ENCODE assay signal across 9 mouse cellular contexts in genomic region chr4:140821988-140822387, GRCm38 (mm10). TPM values are rescaled to one million over a fixed set of nuclear protein-coding genes. Genes with fewer than 3 reads are reported as not detected.
DNase-seq lines count a peak whose midpoint lies in the region; ATAC-seq and TF ChIP-seq lines count a peak whose summit lies in the region.
"Had no signal": no experiment of that assay in that cellular context is flagged by ENCODE, and none has a peak within 500 bp of the region (broad histone marks: within the 10 kb centered on the region; RNA-seq: fewer than 3 reads in every experiment).

No protein-coding gene starts in this region.

- H3K4me3 ChIP-seq in forebrain, embryonic 10.5 days: no peak overlapping the region
- no peak overlapping the region for H3K4me3 ChIP-seq in forebrain, embryonic 16.5 days (replicated peaks; ENCODE audit: low read length)
- no peak overlapping the region for H3K4me3 ChIP-seq in embryonic facial prominence, embryonic 14.5 days (ENCODE audit: low read depth, low read length)
- H3K4me3 ChIP-seq in stomach, postnatal 0 days (ENCODE audit: low read depth, low read length): no peak overlapping the region
- H3K4me3 ChIP-seq: myocyte had no signal

- H3K27ac ChIP-seq in forebrain, embryonic 10.5 days: no peak overlapping the region
- H3K27ac ChIP-seq in forebrain, embryonic 16.5 days (ENCODE audit: low read length): no peak overlapping the region
- H3K27ac ChIP-seq in embryonic facial prominence, embryonic 14.5 days (replicated peaks; ENCODE audit: low read depth, low read length): no peak overlapping the region
- H3K27ac ChIP-seq in stomach, postnatal 0 days (replicated peaks): no peak overlapping the region

- H3K36me3 ChIP-seq in forebrain, embryonic 10.5 days (replicated peaks): no peaks in the 10 kb centered on the region
- H3K36me3 ChIP-seq in forebrain, embryonic 16.5 days (ENCODE audit: control insufficient read depth, insufficient read depth): no peaks in the 10 kb centered on the region
- no peaks in the 10 kb centered on the region for H3K36me3 ChIP-seq in embryonic facial prominence, embryonic 14.5 days (ENCODE audit: control insufficient read depth, insufficient read depth, low read length)
- no peaks in the 10 kb centered on the region for H3K36me3 ChIP-seq in stomach, postnatal 0 days (ENCODE audit: control insufficient read depth, insufficient read depth, low read length)

- no peak overlapping the region for H3K9ac ChIP-seq in forebrain, embryonic 16.5 days (replicated peaks; ENCODE audit: low read depth, low read length)
- H3K9ac ChIP-seq in embryonic facial prominence, embryonic 14.5 days (ENCODE audit: low read depth, low read length): no peak overlapping the region
- no peak overlapping the region for H3K9ac ChIP-seq in stomach, postnatal 0 days (ENCODE audit: low read length)

- no peak for ATAC-seq in forebrain, embryonic 16.5 days
- ATAC-seq in embryonic facial prominence, embryonic 14.5 days (ENCODE audit: low read depth): no peak
- ATAC-seq in megakaryocyte progenitor cell, adult 5-6 weeks (replicated peaks; ENCODE audit: poor library complexity): peak; percentile 59
- ATAC-seq in stomach, postnatal 0 days (ENCODE audit: low FRiP score, low TSS enrichment): no peak

- H3K4me1 ChIP-seq in forebrain, embryonic 10.5 days: peaks cover 4% of the 10 kb centered on the region; the same call in 1 of the 2 replicates
- no peaks in the 10 kb centered on the region for H3K4me1 ChIP-seq in forebrain, embryonic 16.5 days (replicated peaks; ENCODE audit: control insufficient read depth, insufficient read depth, low read length)
- no peaks in the 10 kb centered on the region for H3K4me1 ChIP-seq in embryonic facial prominence, embryonic 14.5 days (ENCODE audit: control insufficient read depth, insufficient read depth, low read length)
- H3K4me1 ChIP-seq in stomach, postnatal 0 days (replicated peaks; ENCODE audit: control insufficient read depth, insufficient read depth): no peaks in the 10 kb centered on the region

- H3K27me3 ChIP-seq in forebrain, embryonic 10.5 days (ENCODE audit: poor library complexity, severe bottlenecking): 0 out of 2 replicates have a peak, but pooled peaks cover 11% of the 10 kb centered on the region
- H3K27me3 ChIP-seq in forebrain, embryonic 16.5 days (replicated peaks; ENCODE audit: control insufficient read depth, insufficient read depth, low read length): no peaks in the 10 kb centered on the region
- no peaks in the 10 kb centered on the region for H3K27me3 ChIP-seq in embryonic facial prominence, embryonic 14.5 days (replicated peaks; ENCODE audit: control insufficient read depth, insufficient read depth, low read length)
- H3K27me3 ChIP-seq in stomach, postnatal 0 days (ENCODE audit: control insufficient read depth, insufficient read depth, low read length): no peaks in the 10 kb centered on the region

- peak; percentile 73 for TF ChIP-seq CTCF in stomach, postnatal 0 days (IDR thresholded peaks at IDR 0.05; ENCODE audit: low read depth)

- peak; percentile 39 for DNase-seq in forebrain, embryonic 10.5 days (ENCODE audit: extremely low spot score, low spot score)
- peak; percentile 51 for DNase-seq in urinary bladder, postnatal 14 days (ENCODE audit: low spot score)
- no peak for DNase-seq in urinary bladder, postnatal 4 days (ENCODE audit: low spot score in 2 of 2)
- peak; percentile 16 for DNase-seq in embryonic facial prominence, embryonic 14.5 days (ENCODE audit: low spot score)
- peak; percentile 58 to 65 for DNase-seq in layer of hippocampus, postnatal 14 days (ENCODE audit: low spot score in 2 of 2)
- DNase-seq in stomach, postnatal 0 days (ENCODE audit: low spot score): peak; percentile 36

- H3K9me3 ChIP-seq in forebrain, embryonic 10.5 days: peaks cover 11% of the 10 kb centered on the region; the same call in 1 of the 2 replicates
- H3K9me3 ChIP-seq in forebrain, embryonic 16.5 days (ENCODE audit: control insufficient read depth, low read length): no peaks in the 10 kb centered on the region
- H3K9me3 ChIP-seq in embryonic facial prominence, embryonic 14.5 days (ENCODE audit: control insufficient read depth, low read length): peaks cover 27% of the 10 kb centered on the region
- H3K9me3 ChIP-seq in stomach, postnatal 0 days (ENCODE audit: control insufficient read depth, low read length): no peaks in the 10 kb centered on the region

- 65% methylated on average over 5 of the region's 5 CpGs for WGBS in forebrain, embryonic 10.5 days
- WGBS in forebrain, embryonic 16.5 days: 63% methylated on average over 5 of the region's 5 CpGs
- WGBS in embryonic facial prominence, embryonic 14.5 days: 72% methylated on average over 5 of the region's 5 CpGs
- WGBS in stomach, postnatal 0 days: 78% methylated on average over 5 of the region's 5 CpGs

- no peak for TF ChIP-seq EP300 in stomach, postnatal 0 days (optimal IDR thresholded peaks at IDR 0.05)

- no peak overlapping the region for H3K4me2 ChIP-seq in forebrain, embryonic 16.5 days (ENCODE audit: low read length)
- H3K4me2 ChIP-seq in embryonic facial prominence, embryonic 14.5 days (ENCODE audit: low read depth, low read length): no peak overlapping the region
- H3K4me2 ChIP-seq in stomach, postnatal 0 days (replicated peaks; ENCODE audit: low read depth): no peak overlapping the region

RNA-seq across cellular contexts. Expression of gene Padi3, which starts 11.5 kb away (rescaled TPM):
- polyA plus RNA-seq in forebrain, embryonic 10.5 days (2016; fragmentation: Nextera tagmentation; extraction: Ambion mirVana): 0.16 and 0.23 TPM in 2 replicates
- not detected in 2 replicates for polyA plus RNA-seq in forebrain, embryonic 16.5 days (2015; fragmentation: Nextera tagmentation; extraction: Ambion mirVana)
- 0.38 and 0.47 TPM in 2 replicates for polyA plus RNA-seq in embryonic facial prominence, embryonic 14.5 days (2014; fragmentation: Nextera tagmentation; extraction: Ambion mirVana)
- total RNA-seq in layer of hippocampus, postnatal 14 days (2021): not detected
- total RNA-seq in megakaryocyte progenitor cell, adult 5-6 weeks (2015): not detected in 2 replicates
- 0.07 and 0.46 TPM in 2 replicates for total RNA-seq in megakaryocyte progenitor cell, adult 5-6 weeks (2017)
- polyA plus RNA-seq in stomach, postnatal 0 days (2015; fragmentation: Nextera tagmentation; extraction: Ambion mirVana): 0.02 TPM in 1 of 2 replicates, not detected in the other

RNA-seq across cellular contexts. Expression of gene Padi1, which starts 23.6 kb away (rescaled TPM):
- 0.06 and 0.10 TPM in 2 replicates for polyA plus RNA-seq in forebrain, embryonic 10.5 days (2016; fragmentation: Nextera tagmentation; extraction: Ambion mirVana)
- not detected in 2 replicates for polyA plus RNA-seq in forebrain, embryonic 16.5 days (2015; fragmentation: Nextera tagmentation; extraction: Ambion mirVana)
- 0.07 and 0.28 TPM in 2 replicates for polyA plus RNA-seq in embryonic facial prominence, embryonic 14.5 days (2014; fragmentation: Nextera tagmentation; extraction: Ambion mirVana)
- total RNA-seq in layer of hippocampus, postnatal 14 days (2021): not detected
- 0.05 TPM in 2 replicates for total RNA-seq in megakaryocyte progenitor cell, adult 5-6 weeks (2015)
- not detected in 2 replicates for total RNA-seq in megakaryocyte progenitor cell, adult 5-6 weeks (2017)
- polyA plus RNA-seq in stomach, postnatal 0 days (2015; fragmentation: Nextera tagmentation; extraction: Ambion mirVana): 1.3 and 2.1 TPM in 2 replicates

RNA-seq across cellular contexts. Expression of gene Padi4, which starts 48.0 kb away (rescaled TPM):
- 1.4 and 1.5 TPM in 2 replicates for polyA plus RNA-seq in forebrain, embryonic 10.5 days (2016; fragmentation: Nextera tagmentation; extraction: Ambion mirVana)
- 0.24 TPM in 1 of 2 replicates, not detected in the other for polyA plus RNA-seq in forebrain, embryonic 16.5 days (2015; fragmentation: Nextera tagmentation; extraction: Ambion mirVana)
- 0.14 and 0.38 TPM in 2 replicates for polyA plus RNA-seq in embryonic facial prominence, embryonic 14.5 days (2014; fragmentation: Nextera tagmentation; extraction: Ambion mirVana)
- total RNA-seq in layer of hippocampus, postnatal 14 days (2021): not detected
- total RNA-seq in megakaryocyte progenitor cell, adult 5-6 weeks (2015): 4.6 and 4.9 TPM in 2 replicates
- 6.9 and 9.3 TPM in 2 replicates for total RNA-seq in megakaryocyte progenitor cell, adult 5-6 weeks (2017)
- polyA plus RNA-seq in stomach, postnatal 0 days (2015; fragmentation: Nextera tagmentation; extraction: Ambion mirVana): 0.23 and 0.27 TPM in 2 replicates

Comparison
In these comparisons a context has a peak if more than half of its experiments do, and no peak if none do; other contexts are left out.
1. DNase-seq: peak in forebrain, embryonic 10.5 days (single experiment), urinary bladder, postnatal 14 days (single experiment), embryonic facial prominence, embryonic 14.5 days (single experiment), layer of hippocampus, postnatal 14 days (2 of 2) and stomach, postnatal 0 days (single experiment); none in urinary bladder, postnatal 4 days (0 of 2).